Mouse (Mus musculus) kidney, postnatal 0 days (tissue): ENCODE measurements around the gene Phactr2. TPM values are rescaled to one million over a fixed set of nuclear protein-coding genes. Genes with fewer than 3 reads are reported as not detected.

Source experiments
- ATAC-seq: fragments of 200-750 bp; cut with Nextera tagmentation; replicated peaks from 2 replicates; pipeline ENCODE4 v1.8.0; 2017; ENCODE audit warnings: low read depth, moderate number of reproducible peaks, moderate TSS enrichment, moderate library complexity; ENCODE audit not compliant: low FRiP score
- DNase-seq: peaks from one replicate; pipeline ENCODE4 v3.0.0-alpha.2; 2016; ENCODE audit warnings: low spot score
- H3K27ac ChIP-seq: fragments of 300-500 bp; sonication (generic); 2 replicates; pipeline ENCODE4 v1.5.1; 2014; ENCODE audit warnings: mild to moderate bottlenecking
- H3K27me3 ChIP-seq: fragments of 300-500 bp; sonication (generic); 2 replicates; pipeline ENCODE4 v1.6.1; 2014; ENCODE audit warnings: low read length, mixed read lengths; ENCODE audit not compliant: insufficient read depth
- H3K36me3 ChIP-seq: fragments of 300-500 bp; sonication (generic); 2 replicates; pipeline ENCODE4 v1.6.1; 2014; ENCODE audit warnings: low read length, mixed read lengths; ENCODE audit not compliant: insufficient read depth
- H3K4me1 ChIP-seq: fragments of 300-500 bp; sonication (generic); replicated peaks from 2 replicates; pipeline ENCODE4 v1.6.1; 2014; ENCODE audit warnings: antibody characterized with exemption, low read length, mixed read lengths; ENCODE audit not compliant: insufficient read depth
- H3K4me2 ChIP-seq: fragments of 300-500 bp; sonication (generic); 2 replicates; pipeline ENCODE4 v1.6.1; 2014; ENCODE audit warnings: mild to moderate bottlenecking, low read length, moderate library complexity, mixed read lengths
- H3K4me3 ChIP-seq: fragments of 300-500 bp; sonication (generic); replicated peaks from 2 replicates; pipeline ENCODE4 v1.5.1; 2014; ENCODE audit warnings: low read depth, low read length
- H3K9ac ChIP-seq: fragments of 300-500 bp; sonication (generic); 2 replicates; pipeline ENCODE4 v1.6.1; 2014; ENCODE audit warnings: low read depth, low read length
- H3K9me3 ChIP-seq: fragments of 300-500 bp; sonication (generic); replicated peaks from 2 replicates; pipeline ENCODE4 v1.6.1; 2016; ENCODE audit warnings: low read length, inconsistent platforms, mixed read lengths
- CTCF ChIP-seq: IDR thresholded peaks from 2 replicates; pipeline ENCODE4 v1.5.1; 2016; ENCODE audit warnings: antibody characterized with exemption, low read depth, mild to moderate bottlenecking, moderate library complexity
- WGBS: fragments of 180-500 bp; shearing (Covaris S2); extraction: QIAGEN DNeasy Blood & Tissue Kit; methylation state at CpG from one replicate; pipeline ENCODE4 v1.1.7; 2014; 5-methylcytosine and 5-hydroxymethylcytosine counted together
- polyA plus RNA-seq: library from polyadenylated mRNA; unstranded; fragments of >200 nt; fragmentation: Nextera tagmentation; extraction: Ambion mirVana; gene quantifications from 2 replicates; pipeline ENCODE4 v1.2.1, GENCODE M21; 2015

Gene Phactr2
- polyA plus RNA-seq, 1 experiment from 2014 or later, result 26.4 TPM

GRCm38 (mm10) chr10:13232443-13233142 lies 241.6 kb downstream of the Phactr2 start:
- no peak overlapping the region for H3K9ac ChIP-seq
- no peak overlapping the region for H3K4me2 ChIP-seq
- TF ChIP-seq CTCF, result no peak
- no peaks in the 10 kb centered on the region for H3K27me3 ChIP-seq
- H3K4me3 ChIP-seq, result no peak overlapping the region
- H3K9me3 ChIP-seq, result no peaks in the 10 kb centered on the region
- DNase-seq (no peak), ATAC-seq (no peak)
- 47% methylated on average over 9 of the region's 9 CpGs for WGBS
- H3K27ac ChIP-seq, result no peak overlapping the region
- H3K4me1 ChIP-seq, result no peaks in the 10 kb centered on the region
- peaks cover 11% of the 10 kb centered on the region; the same call in 1 of the 2 replicates for H3K36me3 ChIP-seq

- Histone ChIP-seq H3K27me3 (no peaks in the 10 kb centered on the region), H3K36me3 (peaks cover 20% of the 10 kb centered on the region; the same call in 1 of the 2 replicates), H3K4me2 (no peak overlapping the region), H3K9me3 (no peaks in the 10 kb centered on the region), H3K4me1 (no peaks in the 10 kb centered on the region), H3K27ac (no peak overlapping the region), H3K4me3 (no peak overlapping the region), H3K9ac (no peak overlapping the region)
- 93% methylated on average over 7 of the region's 7 CpGs for WGBS
- no peak for ATAC-seq
- DNase-seq, result no peak
- no peak for TF ChIP-seq CTCF
Measured at GRCm38 (mm10) chr10:13230716-13231115, 243.5 kb downstream of the Phactr2 start.

GRCm38 (mm10) chr10:13225377-13226063 lies 248.7 kb downstream of the Phactr2 start:
- 84% methylated on average over 7 of the region's 7 CpGs for WGBS
- H3K4me3 ChIP-seq, result no peak overlapping the region
- ATAC-seq (no peak), DNase-seq (no peak)
- H3K27ac ChIP-seq, result no peak overlapping the region
- H3K4me2 ChIP-seq, result no peak overlapping the region
- no peaks in the 10 kb centered on the region for H3K27me3 ChIP-seq
- no peak overlapping the region for H3K9ac ChIP-seq
- H3K9me3 ChIP-seq, result no peaks in the 10 kb centered on the region
- no peak for TF ChIP-seq CTCF
- no peaks in the 10 kb centered on the region for H3K4me1 ChIP-seq
- H3K36me3 ChIP-seq, result peaks cover 22% of the 10 kb centered on the region

- Histone ChIP-seq H3K27ac (no peak overlapping the region), H3K4me2 (no peak overlapping the region), H3K9ac (no peak overlapping the region), H3K4me1 (no peaks in the 10 kb centered on the region), H3K27me3 (no peaks in the 10 kb centered on the region), H3K4me3 (no peak overlapping the region), H3K9me3 (no peaks in the 10 kb centered on the region), H3K36me3 (peaks cover 10% of the 10 kb centered on the region; the same call in 1 of the 2 replicates)
- ATAC-seq, result no peak
- no peak for DNase-seq
- TF ChIP-seq CTCF, result no peak
- 78% methylated on average over 3 of the region's 3 CpGs for WGBS
Measured at GRCm38 (mm10) chr10:13222135-13222534, 252.1 kb downstream of the Phactr2 start.

GRCm38 (mm10) chr10:13220061-13220460 lies 254.2 kb downstream of the Phactr2 start:
- Histone ChIP-seq H3K36me3 (peaks cover 5% of the 10 kb centered on the region; the same call in 1 of the 2 replicates), H3K27ac (no peak overlapping the region), H3K27me3 (no peaks in the 10 kb centered on the region), H3K4me1 (no peaks in the 10 kb centered on the region), H3K9ac (no peak overlapping the region), H3K9me3 (no peaks in the 10 kb centered on the region), H3K4me2 (no peak overlapping the region), H3K4me3 (no peak overlapping the region)
- 54% methylated on average over 1 of the region's 1 CpGs for WGBS
- DNase-seq (no peak), ATAC-seq (0 out of 2 replicates have a peak, but pooled peaks have one; percentile 29)
- TF ChIP-seq CTCF, result no peak

- no peaks in the 10 kb centered on the region for H3K27me3 ChIP-seq
- WGBS, result 57% methylated on average over 12 of the region's 12 CpGs
- H3K4me2 ChIP-seq, result no peak overlapping the region
- no peak overlapping the region for H3K4me3 ChIP-seq
- H3K36me3 ChIP-seq, result no peaks in the 10 kb centered on the region
- H3K27ac ChIP-seq, result no peak overlapping the region
- H3K9ac ChIP-seq, result no peak overlapping the region
- DNase-seq, result no peak
- TF ChIP-seq CTCF, result no peak
- H3K4me1 ChIP-seq, result no peaks in the 10 kb centered on the region
- no peaks in the 10 kb centered on the region for H3K9me3 ChIP-seq
- ATAC-seq, result no peak
Measured at GRCm38 (mm10) chr10:13213956-13214355, 260.3 kb downstream of the Phactr2 start.
